Mouse (Mus musculus) forelimb bud, embryonic 11.5 days (tissue): ENCODE measurements around the gene Tacc2.

ENCODE experiments used
- DNase-seq: peaks from one replicate; pipeline ENCODE4 v3.0.0-alpha.2; 2012; ENCODE audit warnings: low read depth, low spot score

Gene Tacc2

DNA sequence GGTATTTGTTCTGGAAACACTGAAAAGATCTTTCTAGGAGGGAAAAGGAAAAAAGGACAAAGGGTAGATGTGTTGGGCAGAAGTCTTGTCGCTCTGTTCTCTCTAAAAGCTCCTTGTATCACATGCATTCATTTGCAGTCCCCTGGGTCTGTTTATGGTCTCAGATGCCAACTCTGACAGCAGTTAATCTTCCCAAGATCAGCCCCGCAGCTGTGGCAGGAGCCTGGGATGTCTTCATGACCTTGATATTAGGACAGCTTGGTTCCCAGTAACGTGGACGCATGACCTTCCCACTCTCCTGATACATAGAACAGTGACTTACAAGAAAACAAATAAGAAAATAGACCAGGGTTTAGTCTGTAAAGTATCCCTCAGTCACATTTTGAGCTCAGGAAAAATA, 36.7 kb downstream of the Tacc2 start:
- no peak for DNase-seq

DNA sequence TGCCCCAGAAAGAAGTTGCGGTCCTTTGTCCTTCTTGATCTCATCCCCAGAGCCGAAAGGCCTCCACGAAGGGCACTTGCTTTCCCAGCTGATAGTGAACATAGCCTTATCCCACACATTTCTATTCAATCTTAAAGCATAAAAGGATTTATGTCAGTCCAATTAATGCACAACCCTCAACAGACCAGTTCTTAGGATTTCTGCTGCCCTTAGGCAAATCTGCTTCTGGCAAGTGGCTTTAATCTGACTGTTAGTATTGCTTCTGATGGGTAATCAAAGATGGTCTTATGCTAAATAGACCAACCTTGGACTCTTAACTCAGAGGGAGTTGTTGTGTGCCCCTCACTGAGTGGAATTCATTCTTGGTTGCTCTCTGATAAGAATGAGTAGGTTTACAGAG, 40.4 kb downstream of the Tacc2 start:
- DNase-seq, result no peak

DNA sequence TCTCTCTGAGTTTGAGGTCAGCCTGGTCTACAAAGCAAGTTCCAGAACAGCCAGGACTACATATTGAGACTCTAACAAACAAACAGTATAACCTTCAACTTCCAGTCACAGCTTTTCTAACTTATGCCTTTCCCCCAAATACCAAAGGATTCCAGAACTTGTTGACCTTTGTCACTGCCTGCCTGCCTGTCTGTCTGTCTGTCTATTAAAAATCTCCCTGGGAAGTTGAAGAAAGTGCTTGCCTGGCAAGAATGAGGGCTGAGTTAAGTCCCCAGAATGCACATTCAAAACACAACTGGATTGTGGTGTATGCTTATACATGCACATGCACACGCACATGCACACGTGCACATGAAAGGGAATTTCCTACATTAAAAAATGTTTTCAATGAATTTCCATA, 43.8 kb downstream of the Tacc2 start:
- no peak for DNase-seq

DNA sequence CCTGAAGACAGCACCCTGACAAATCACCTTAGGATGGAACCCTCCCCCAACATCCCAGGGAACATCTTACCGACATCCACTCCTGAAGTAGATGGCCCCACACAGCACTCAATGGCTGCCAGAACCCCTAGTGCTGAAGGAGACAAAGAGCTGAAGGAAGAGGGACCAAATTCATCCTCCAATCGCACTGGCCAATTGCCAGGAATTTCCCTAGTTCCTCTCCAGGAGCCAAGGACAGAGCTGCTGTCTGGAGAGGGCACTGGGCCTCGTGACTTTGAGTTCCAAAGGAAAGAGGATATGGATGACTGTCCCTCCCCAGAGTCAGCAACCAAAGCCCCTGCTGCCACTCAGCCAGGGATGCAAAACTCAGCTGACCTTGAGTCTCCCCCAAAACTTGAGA, 44.7 kb downstream of the Tacc2 start:
- DNase-seq, result no peak

DNA sequence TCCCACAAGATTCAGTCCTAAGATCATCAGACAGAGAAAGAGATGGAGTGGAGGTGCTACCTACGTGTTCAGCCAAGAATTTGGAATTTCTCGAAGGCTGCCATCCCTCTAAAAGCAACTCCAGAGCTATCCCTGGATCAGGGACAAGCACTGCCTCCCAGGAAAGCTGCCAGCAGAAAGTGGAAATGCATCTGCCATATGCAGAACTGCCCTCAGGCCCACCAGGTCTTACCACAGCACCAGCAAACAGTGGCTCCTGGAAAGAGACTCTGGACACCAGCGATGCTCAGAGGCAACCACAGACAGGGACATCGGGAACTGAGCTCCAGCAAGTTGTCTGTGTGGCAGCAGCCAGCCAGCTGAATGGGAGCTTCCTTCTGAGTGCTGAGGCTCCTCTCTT, 45.1 kb downstream of the Tacc2 start:
- DNase-seq, result no peak

DNA sequence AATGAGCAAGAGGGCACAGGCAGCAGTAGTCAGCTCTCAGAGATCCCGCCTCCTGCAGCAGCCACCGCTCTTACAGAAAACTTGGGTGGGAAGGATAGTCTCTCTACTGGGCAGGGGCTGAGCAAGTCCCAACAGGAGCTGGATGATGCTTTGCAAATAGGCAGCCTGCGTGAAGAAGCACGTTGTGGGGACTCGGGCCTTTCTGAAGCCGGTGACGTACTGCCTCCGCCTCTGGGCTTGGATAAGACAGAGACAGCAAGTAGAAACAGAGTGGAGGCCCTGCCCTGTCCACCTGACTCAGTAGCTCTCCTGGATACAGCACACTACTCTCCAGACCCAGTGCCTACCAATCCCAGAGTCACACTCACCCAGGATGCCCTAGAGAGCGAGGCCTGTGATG, 47.1 kb downstream of the Tacc2 start:
- no peak for DNase-seq

DNA sequence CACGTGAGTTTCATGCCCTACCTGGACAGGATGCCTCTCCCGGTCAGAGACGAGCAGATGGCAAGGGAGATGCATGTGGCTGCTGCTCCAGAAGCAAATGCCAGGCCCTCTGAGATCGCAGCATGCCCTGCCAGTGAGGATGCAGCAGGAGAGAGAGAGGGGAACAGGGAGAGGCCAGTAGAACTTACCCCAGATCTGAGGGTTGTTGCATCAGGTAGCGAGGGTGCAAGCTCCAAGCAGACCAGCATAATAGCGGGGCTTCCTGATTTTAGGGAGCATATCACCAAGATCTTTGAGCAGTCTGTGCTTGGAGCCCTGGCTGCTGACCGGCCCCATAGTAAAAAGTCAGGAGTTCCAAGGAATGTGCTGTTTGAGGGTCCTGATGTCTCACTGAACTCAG, 48.1 kb downstream of the Tacc2 start:
- no peak for DNase-seq

DNA sequence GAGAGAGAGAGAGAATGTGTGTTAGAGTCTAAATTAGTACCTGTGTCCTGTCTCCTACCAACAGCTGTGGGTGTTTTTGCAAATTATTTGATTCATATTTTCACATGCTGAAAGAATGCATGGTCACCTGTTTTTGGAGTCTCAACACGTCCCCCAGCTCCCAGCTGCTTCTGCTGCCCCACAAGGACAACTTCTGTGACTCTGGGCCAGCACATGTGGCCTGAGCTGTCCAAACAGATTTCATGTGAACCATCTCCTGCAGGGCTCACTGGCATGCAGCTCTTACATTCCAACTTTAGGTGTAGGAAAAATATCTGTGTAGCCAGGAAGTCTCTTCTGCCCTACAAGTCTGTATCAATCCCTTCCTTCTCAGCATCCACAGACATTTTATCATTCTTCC, 51.4 kb downstream of the Tacc2 start:
- no peak for DNase-seq

DNA sequence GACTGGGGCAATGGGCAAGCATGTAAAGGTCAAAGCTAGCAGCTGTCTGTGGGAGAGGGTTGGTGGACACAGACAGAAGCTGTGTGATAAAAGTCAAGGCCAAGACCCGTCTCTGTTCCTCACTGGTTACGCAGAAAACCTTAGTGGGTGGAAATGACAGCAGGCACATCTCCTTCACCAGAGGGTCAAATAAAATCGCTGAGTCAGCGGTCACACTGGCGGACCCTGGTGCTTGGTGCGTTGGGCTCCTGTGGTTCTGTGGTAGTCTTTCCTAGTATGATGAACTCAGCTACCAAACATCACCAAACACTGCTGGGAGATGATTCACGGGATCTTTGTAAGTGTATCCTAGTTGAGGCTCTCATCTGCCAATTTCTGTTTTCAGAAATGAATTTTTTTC, 52.8 kb downstream of the Tacc2 start:
- no peak for DNase-seq

DNA sequence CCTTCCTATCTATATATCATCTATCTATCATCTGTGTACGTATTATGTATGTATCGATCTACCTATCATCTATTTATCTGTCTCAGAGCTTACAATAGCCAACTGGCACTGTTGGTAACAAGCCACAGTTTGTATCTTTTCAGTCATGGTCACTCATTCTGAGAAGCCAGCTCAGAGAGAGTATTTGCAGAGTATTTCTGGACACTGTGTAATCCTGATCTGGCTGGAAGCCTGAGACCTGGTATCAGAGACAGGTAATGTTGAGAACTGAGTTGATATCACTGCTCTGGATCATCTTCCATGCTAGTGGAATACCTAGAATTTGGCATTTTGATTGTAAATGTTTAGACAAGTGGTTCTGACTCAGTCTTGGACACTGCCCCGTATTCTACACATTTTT, 53.7 kb downstream of the Tacc2 start:
- DNase-seq, result no peak

DNA sequence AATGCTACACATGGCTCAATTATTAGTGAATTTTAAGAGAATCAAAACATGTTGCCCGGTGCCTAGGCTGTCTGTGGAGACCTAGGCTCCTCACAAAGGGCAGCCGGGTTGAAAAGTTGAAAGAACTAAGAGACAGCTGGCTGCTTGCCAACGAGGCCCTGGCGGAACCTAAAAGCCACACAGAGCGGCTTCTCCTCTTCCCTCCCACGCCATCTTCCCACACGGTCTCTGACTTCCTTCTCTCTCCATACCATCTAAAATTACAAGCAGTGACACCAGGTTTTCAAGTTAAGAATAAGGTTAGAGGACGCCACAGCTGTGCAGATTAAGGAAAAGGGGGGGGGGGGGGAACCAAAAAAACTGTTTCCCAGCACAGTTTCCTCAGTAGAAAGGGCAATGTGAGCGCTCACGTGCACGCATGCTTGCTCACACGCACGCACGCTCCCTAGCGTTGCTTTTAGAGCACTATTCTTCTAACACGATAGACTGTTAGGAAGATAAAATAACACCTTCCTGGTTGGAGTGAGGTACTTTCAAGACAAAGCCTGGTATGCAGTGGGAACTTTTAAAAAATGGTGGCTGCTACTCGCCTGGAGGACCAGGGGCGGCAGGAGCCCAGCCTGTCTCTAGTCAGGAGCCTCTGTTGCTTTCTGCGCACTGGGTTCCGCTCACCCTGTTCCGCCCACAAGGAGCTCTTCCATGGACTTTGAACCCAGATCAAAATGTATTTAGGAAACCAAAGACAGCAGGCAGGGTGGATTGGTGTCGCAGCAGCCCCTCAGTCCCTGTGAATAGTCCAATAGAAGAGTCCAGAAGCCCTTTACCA, 54.5 kb downstream of the Tacc2 start:
- no peak for DNase-seq

DNA sequence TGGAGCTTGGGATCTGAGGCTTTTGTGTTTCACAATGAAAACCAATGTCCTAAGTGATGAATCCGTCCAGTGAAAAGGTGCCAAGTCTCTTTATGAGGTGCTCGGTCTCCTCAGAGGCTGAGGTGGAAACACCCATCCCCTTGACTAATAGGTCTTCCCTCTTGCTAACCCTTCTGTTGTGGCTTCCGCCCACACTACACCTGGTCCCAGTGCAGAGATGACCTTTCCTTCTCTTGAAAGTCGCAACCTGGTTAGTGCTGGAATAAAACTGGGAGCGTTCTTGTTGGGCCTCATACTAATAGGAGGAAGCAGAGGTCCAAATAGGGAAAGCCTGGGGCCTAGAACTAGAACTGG, 55.1 kb downstream of the Tacc2 start:
- DNase-seq, result no peak

DNA sequence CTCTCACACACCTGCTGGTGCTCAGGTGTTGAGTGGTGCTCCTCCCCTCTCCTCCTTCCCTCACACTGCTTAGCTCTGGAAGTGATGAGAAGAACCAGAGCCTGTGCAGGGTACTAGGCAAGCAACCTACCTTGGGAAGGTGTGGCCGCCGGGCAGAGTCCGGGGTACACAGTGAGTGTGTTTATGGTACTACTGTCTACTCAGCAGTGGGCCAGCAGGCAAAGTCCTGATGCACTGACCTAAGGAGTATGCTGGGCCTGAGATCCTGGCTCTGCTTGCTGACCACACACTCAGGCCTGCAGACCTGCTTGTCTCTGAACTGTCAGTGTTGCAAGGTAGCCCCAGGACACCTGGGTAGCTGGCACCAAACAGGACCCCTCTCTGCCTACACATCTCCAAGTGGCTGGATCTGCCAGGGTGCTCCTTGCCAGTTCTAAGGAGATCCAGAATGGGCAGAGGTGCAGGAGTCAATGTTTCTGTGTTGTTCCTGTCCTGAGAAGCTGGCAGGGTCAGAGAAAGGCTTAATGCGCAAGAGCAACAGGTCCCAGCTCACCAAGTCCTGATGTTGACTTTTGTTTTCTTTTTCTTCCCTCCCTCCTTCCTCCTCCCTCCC, 57.1 kb downstream of the Tacc2 start:
- DNase-seq, result no peak

DNA sequence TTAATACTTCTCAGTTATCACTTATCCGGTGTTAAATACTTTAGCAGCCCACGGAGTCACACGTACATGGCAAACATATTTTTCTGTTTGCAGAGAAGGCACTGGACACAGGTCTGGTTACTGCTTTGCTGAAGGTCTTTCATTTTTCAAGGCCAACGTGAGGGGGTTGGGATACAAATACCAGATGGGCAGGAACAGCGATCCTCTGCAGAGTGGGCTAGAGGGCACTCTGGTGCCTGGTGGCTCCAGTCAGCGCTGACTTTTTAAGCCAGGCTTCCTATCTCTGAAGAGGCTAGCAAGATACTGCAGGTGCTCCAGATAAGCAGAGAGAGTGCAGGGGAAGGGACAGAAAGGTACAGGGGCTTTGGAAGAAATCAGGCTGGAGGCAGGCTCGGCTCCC, 58.0 kb downstream of the Tacc2 start:
- DNase-seq, result no peak

DNA sequence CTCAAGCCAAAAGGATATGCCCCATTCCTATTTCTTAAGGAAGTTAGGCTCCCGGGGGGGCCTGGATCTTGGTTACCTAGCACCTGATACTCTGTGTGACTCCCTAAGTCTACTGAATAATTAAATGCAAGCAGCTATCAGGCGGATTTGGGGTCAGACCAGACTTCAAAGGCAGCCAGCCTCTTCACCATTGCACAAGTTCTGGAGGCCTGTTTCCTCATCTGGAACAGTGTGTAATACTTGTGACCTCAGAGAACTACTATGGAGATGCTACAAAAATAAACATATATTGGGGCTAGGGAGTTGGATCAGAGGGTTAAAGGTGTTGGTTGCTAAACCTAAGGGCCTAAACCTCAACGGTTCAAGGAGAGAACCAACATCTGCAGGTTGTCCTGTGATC, 59.0 kb downstream of the Tacc2 start:
- DNase-seq, result no peak

DNA sequence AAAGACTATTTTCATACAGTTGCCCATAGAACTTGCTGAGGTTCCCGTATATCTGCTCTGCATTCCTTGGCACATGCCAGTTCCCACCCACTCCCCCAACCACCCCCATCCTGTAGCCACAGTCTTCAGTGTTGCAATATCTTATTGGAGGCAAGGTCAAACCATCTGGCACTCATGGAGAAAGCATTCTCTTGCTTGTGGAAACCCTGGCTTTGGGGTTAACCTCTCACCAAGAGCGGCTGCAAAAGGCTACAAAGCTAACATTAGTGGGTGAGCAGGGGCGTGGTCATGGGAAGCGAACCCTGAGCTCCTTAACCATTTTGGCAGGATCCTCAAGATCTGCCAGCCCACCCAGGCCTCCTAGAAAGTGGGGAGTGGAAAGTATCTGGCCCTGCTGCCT, 59.7 kb downstream of the Tacc2 start:
- no peak for DNase-seq

DNA sequence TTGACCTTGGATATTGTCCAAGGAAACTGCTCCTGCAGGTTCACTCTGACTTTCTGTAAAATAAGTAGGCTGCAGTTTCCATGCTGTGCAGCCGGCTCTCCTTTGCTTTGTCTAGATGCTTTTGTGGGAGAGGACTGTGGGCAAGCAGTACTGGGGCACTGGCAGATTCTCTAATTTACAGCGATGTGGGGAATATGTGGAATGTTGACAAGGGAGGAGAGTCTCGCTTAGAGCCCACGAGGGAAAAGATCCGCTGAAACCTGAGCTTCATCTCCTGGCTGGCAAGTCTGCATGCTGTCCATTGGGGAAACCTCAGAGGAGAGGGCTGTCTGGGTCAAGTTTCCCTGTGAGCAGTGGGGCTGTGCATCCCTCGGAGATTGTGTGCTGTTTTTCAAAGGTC, 60.6 kb downstream of the Tacc2 start:
- no peak for DNase-seq

DNA sequence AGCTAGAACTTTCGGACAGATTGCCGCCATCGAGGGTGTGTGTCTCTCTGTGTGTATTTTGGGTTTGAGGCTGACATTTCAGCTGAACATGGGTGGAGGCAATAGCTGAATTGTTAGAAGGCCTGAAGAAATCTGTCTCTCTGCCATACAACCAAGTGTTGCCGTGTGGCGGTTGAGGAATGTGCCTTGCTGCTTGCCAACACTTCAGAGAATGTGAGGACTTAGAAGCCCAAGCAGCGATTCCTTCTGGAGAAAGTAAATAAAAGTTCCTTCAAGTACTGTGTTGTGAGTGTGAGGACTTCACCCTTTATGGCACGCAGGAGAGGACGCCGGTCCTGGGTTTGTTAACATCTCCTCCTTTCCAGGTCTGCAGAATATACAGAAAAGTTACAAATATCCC, 63.4 kb downstream of the Tacc2 start:
- DNase-seq, result no peak

DNA sequence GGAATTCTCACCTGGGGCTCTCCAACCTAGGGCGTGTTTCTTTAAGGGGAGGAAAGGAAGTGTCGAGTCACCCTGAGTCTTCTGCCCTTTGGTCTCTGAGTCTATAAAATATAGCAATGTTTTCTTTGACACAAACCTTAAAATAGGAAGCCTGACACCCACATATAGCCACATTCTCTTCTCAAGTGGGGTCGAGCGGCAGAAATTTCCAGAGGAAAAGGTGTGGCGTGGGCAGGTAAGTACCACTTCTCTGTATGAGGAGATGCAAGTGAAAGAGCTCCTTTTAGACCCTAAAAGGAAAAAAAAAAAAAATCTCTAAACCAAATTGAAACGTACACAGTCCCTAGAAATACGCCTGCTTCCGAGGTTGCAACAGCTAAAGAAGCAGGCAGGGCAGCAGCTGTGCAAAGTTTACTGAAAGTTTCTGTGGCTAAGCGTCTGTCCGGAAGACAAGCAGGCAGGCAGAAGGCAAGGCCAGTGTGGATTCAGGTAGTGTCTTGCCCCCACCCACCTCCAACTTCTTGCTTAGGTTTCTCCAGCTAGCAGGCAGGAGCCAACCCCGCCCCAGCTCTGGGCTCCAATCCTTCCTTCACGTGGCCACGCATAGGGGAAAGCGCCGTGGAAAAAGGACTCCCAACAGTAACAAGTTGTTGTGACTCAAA, 68.2 kb downstream of the Tacc2 start:
- peak; percentile 61 for DNase-seq

DNA sequence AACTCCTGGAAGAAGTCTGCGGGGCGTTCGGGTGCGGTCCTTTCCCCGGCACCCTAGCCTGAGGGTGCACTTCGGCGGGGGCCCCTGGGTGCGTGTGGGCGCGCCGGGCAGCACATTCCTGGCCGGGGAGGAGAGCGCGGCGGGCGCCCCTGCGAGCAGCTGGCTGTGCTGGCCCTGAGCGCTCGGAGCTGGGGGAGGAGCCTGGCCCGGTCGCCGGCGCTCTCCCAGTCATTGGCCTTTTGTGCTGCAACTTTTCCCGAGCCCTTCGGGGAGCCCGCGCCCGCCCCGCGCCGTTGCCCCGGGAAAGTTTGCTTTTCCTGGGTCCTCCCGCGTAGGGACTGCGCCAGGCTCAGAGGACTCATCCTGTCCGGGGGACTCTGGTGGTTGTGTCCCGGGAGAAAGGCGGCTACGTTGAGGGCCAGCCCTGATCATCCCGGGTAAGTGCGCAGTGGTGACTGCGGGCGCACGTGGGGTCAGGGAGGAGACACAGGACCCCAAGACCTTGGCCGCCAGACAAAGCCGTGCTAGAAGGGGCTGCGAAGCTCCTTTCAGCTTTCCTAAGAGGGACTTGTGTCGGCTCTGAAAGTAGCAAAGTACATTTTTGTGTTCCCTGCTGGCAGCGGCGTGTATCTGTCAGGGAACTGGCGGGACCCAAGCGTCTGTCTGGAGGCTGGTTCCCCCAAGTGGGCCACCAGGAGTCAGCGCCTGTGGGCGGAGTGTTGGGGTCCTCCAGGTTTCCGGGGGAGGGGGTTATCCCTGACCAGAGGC, 68.9 kb downstream of the Tacc2 start:
- peak; percentile 69 for DNase-seq

DNA sequence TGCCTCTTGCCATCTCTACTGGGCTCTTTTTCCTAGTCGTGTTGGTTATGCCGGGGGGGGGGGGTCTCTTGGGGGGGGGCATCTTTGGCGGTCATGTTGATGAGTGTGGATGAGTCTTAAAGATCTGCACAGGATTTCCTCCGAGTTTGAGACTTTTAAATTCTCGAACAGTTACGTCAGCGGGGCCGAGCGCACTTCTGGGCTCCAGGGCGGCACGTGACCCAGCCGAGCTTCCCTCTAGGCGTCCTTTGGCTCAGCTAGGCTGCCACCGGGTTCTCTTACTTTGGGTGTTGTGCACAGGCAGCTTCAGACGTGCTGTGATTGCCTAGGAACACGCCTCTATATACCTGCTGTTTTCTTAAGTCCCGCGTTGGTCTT, 69.5 kb downstream of the Tacc2 start:
- DNase-seq, result peak; percentile 72

DNA sequence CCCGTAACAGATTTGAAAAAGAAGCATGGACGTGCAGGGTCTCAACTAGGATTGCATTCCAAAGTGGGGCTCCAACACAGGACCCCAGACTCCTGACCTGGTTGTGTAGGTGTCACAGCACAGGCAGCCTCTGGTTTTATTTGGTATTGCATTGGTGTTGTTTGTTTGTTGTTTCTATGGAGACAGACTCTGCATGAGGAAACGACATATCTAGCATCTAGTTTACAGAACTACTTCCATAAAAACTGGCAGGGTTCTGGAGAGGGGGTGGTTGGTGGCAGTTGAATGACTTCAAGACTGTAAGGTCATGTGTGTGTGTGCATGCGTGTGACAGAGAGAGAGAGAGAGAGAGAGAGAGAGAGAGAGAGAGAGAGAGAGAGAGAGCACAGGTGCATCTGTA, 70.8 kb downstream of the Tacc2 start:
- DNase-seq, result no peak
